Mouse (Mus musculus) liver, embryonic 15.5 days (tissue): ENCODE data around the gene Ugdh. TPM values are rescaled to one million over a fixed set of nuclear protein-coding genes. Genes with fewer than 3 reads are reported as not detected.

Source experiments
- ATAC-seq: fragments of 200-750 bp; cut with Nextera tagmentation; 2 replicates; pipeline ENCODE4 v1.8.0; 2017; ENCODE audit warnings: moderate number of reproducible peaks, mild to moderate bottlenecking, moderate library complexity; ENCODE audit not compliant: insufficient read depth
- H3K27ac ChIP-seq: fragments of 300-500 bp; sonication (generic); replicated peaks from 2 replicates; pipeline ENCODE4 v1.5.1; 2015; ENCODE audit warnings: mild to moderate bottlenecking, inconsistent platforms
- H3K27me3 ChIP-seq: fragments of 300-500 bp; sonication (generic); 2 replicates; pipeline ENCODE4 v1.6.1; 2015; ENCODE audit warnings: mild to moderate bottlenecking, inconsistent platforms
- H3K36me3 ChIP-seq: fragments of 300-500 bp; sonication (generic); replicated peaks from 2 replicates; pipeline ENCODE4 v1.6.1; 2015; ENCODE audit warnings: moderate library complexity, mild to moderate bottlenecking, inconsistent platforms
- H3K4me1 ChIP-seq: fragments of 300-500 bp; sonication (generic); replicated peaks from 2 replicates; pipeline ENCODE4 v1.6.1; 2015; ENCODE audit warnings: inconsistent platforms
- H3K4me2 ChIP-seq: fragments of 300-500 bp; sonication (generic); 2 replicates; pipeline ENCODE4 v1.6.1; 2015; ENCODE audit warnings: moderate library complexity, mild to moderate bottlenecking, inconsistent platforms
- H3K4me3 ChIP-seq: fragments of 300-500 bp; sonication (generic); replicated peaks from 2 replicates; pipeline ENCODE4 v1.5.1; 2015; ENCODE audit warnings: mild to moderate bottlenecking, inconsistent platforms
- H3K9ac ChIP-seq: fragments of 300-500 bp; sonication (generic); 2 replicates; pipeline ENCODE4 v1.6.1; 2015; ENCODE audit warnings: moderate library complexity, mild to moderate bottlenecking, inconsistent platforms
- H3K9me3 ChIP-seq: fragments of 300-500 bp; sonication (generic); replicated peaks from 2 replicates; pipeline ENCODE4 v1.6.1; 2016; ENCODE audit warnings: inconsistent platforms
- WGBS: fragments of 180-500 bp; shearing (Covaris S2); methylation state at CpG from one replicate; pipeline ENCODE4 v1.1.7; 2015; ENCODE audit warnings: mixed read lengths; ENCODE audit not compliant: insufficient replicate concordance; 5-methylcytosine and 5-hydroxymethylcytosine counted together
- polyA plus RNA-seq: library from polyadenylated mRNA; unstranded; fragments of >200 nt; fragmentation: Nextera tagmentation; extraction: Ambion mirVana; gene quantifications from 2 replicates; pipeline ENCODE4 v1.2.1, GENCODE M21; 2015

Gene Ugdh
- polyA plus RNA-seq, 1 experiment from 2014 or later, result 18.5 TPM

GRCm38 (mm10) chr5:65457846-65458245 is 22.1 kb upstream of the Ugdh start:
- H3K27ac ChIP-seq, result no peak overlapping the region
- 58% methylated on average over 5 of the region's 5 CpGs for WGBS

GRCm38 (mm10) chr5:65457086-65457827 is 21.5 kb upstream of the Ugdh start:
- WGBS, result 62% methylated on average over 7 of the region's 7 CpGs

More at GRCm38 (mm10) chr5:65457846-65458245, 22.1 kb upstream of the Ugdh start:
- H3K4me3 ChIP-seq, result no peak overlapping the region
- no peaks in the 10 kb centered on the region for H3K4me1 ChIP-seq
- H3K4me2 ChIP-seq, result no peak overlapping the region
- no peak overlapping the region for H3K9ac ChIP-seq
- no peaks in the 10 kb centered on the region for H3K9me3 ChIP-seq
- no peak for ATAC-seq
- H3K27me3 ChIP-seq, result no peaks in the 10 kb centered on the region
- no peaks in the 10 kb centered on the region for H3K36me3 ChIP-seq

GRCm38 (mm10) chr5:65454771-65455170 is 19.0 kb upstream of the Ugdh start:
- H3K4me2 ChIP-seq, result no peak overlapping the region
- no peak overlapping the region for H3K27ac ChIP-seq
- no peak overlapping the region for H3K9ac ChIP-seq
- no peaks in the 10 kb centered on the region for H3K27me3 ChIP-seq
- H3K9me3 ChIP-seq, result no peaks in the 10 kb centered on the region
- no peaks in the 10 kb centered on the region for H3K4me1 ChIP-seq
- H3K36me3 ChIP-seq, result peaks cover 4% of the 10 kb centered on the region; the same call in 1 of the 2 replicates
- 46% methylated on average over 5 of the region's 5 CpGs for WGBS
- H3K4me3 ChIP-seq, result no peak overlapping the region
- no peak for ATAC-seq

More at GRCm38 (mm10) chr5:65457086-65457827, 21.5 kb upstream of the Ugdh start:
- no peak for ATAC-seq
- Histone ChIP-seq H3K4me3 (no peak overlapping the region), H3K27ac (no peak overlapping the region), H3K9ac (no peak overlapping the region), H3K4me2 (no peak overlapping the region), H3K27me3 (no peaks in the 10 kb centered on the region), H3K9me3 (no peaks in the 10 kb centered on the region), H3K4me1 (no peaks in the 10 kb centered on the region), H3K36me3 (no peaks in the 10 kb centered on the region)

GRCm38 (mm10) chr5:65448941-65449340 is 13.2 kb upstream of the Ugdh start:
- no peak for ATAC-seq
- no peak overlapping the region for H3K27ac ChIP-seq
- no peak overlapping the region for H3K4me2 ChIP-seq
- H3K9me3 ChIP-seq, result no peaks in the 10 kb centered on the region
- H3K9ac ChIP-seq, result no peak overlapping the region
- H3K4me1 ChIP-seq, result no peaks in the 10 kb centered on the region
- H3K27me3 ChIP-seq, result no peaks in the 10 kb centered on the region
- whole genome bisulfite sequencing, result 66% methylated on average over 4 of the region's 4 CpGs
- H3K36me3 ChIP-seq, result peaks cover 4% of the 10 kb centered on the region; the same call in 1 of the 2 replicates
- H3K4me3 ChIP-seq, result no peak overlapping the region

GRCm38 (mm10) chr5:65447826-65448225 is 12.1 kb upstream of the Ugdh start:
- H3K9ac ChIP-seq, result no peak overlapping the region
- peaks cover 4% of the 10 kb centered on the region; the same call in 1 of the 2 replicates for H3K36me3 ChIP-seq
- H3K27me3 ChIP-seq, result no peaks in the 10 kb centered on the region
- H3K4me3 ChIP-seq, result no peak overlapping the region
- WGBS, result 66% methylated on average over 2 of the region's 2 CpGs
- no peaks in the 10 kb centered on the region for H3K9me3 ChIP-seq
- no peak for ATAC-seq
- no peak overlapping the region for H3K27ac ChIP-seq
- H3K4me1 ChIP-seq, result no peaks in the 10 kb centered on the region
- H3K4me2 ChIP-seq, result no peak overlapping the region

GRCm38 (mm10) chr5:65446756-65447155 is 11.0 kb upstream of the Ugdh start:
- Histone ChIP-seq H3K27ac (no peak overlapping the region), H3K36me3 (peaks cover 4% of the 10 kb centered on the region; the same call in 1 of the 2 replicates), H3K4me3 (no peak overlapping the region), H3K4me2 (no peak overlapping the region), H3K27me3 (no peaks in the 10 kb centered on the region), H3K4me1 (no peaks in the 10 kb centered on the region), H3K9ac (no peak overlapping the region), H3K9me3 (no peaks in the 10 kb centered on the region)
- 57% methylated on average over 2 of the region's 2 CpGs for WGBS
- ATAC-seq, result no peak

GRCm38 (mm10) chr5:65444981-65445380 is 9.2 kb upstream of the Ugdh start:
- Histone ChIP-seq H3K9ac (no peak overlapping the region), H3K9me3 (no peaks in the 10 kb centered on the region), H3K36me3 (no peaks in the 10 kb centered on the region; the same call in 1 of the 2 replicates), H3K4me1 (no peaks in the 10 kb centered on the region), H3K4me3 (no peak overlapping the region), H3K27me3 (no peaks in the 10 kb centered on the region), H3K27ac (no peak overlapping the region), H3K4me2 (no peak overlapping the region)
- no peak for ATAC-seq
- 65% methylated on average over 2 of the region's 6 CpGs for WGBS

- Histone ChIP-seq H3K9ac (no peak overlapping the region), H3K27me3 (peaks cover 4% of the 10 kb centered on the region; the same call in 1 of the 2 replicates), H3K36me3 (no peaks in the 10 kb centered on the region), H3K9me3 (no peaks in the 10 kb centered on the region), H3K4me1 (peaks cover 24% of the 10 kb centered on the region), H3K4me2 (no peak overlapping the region), H3K27ac (no peak overlapping the region), H3K4me3 (no peak overlapping the region)
- ATAC-seq, result no peak
Measured at GRCm38 (mm10) chr5:65438041-65438440, 2.3 kb upstream of the Ugdh start.

- peak overlapping the region; percentile 95 for H3K4me2 ChIP-seq
- H3K36me3 ChIP-seq, result no peaks in the 10 kb centered on the region
- no peaks in the 10 kb centered on the region for H3K9me3 ChIP-seq
- H3K4me3 ChIP-seq, result peak overlapping the region; percentile 74
- H3K9ac ChIP-seq, result peak overlapping the region; percentile 66
- 0% methylated on average over 42 of the region's 47 CpGs for WGBS
- ATAC-seq, result no peak
- peaks cover 4% of the 10 kb centered on the region; the same call in 1 of the 2 replicates for H3K27me3 ChIP-seq
- peaks cover 24% of the 10 kb centered on the region for H3K4me1 ChIP-seq
- H3K27ac ChIP-seq, result peak overlapping the region; percentile 60
Measured at GRCm38 (mm10) chr5:65435363-65435805, 365 bp downstream of the Ugdh start.

GRCm38 (mm10) chr5:65434471-65435362 is 1.0 kb downstream of the Ugdh start:
- no peak for ATAC-seq
- 19% methylated on average over 15 of the region's 15 CpGs for WGBS
- H3K36me3 ChIP-seq, result no peaks in the 10 kb centered on the region
- peak overlapping the region; percentile 74 for H3K4me3 ChIP-seq
- H3K9me3 ChIP-seq, result no peaks in the 10 kb centered on the region
- peaks cover 24% of the 10 kb centered on the region for H3K4me1 ChIP-seq
- peaks cover 4% of the 10 kb centered on the region; the same call in 1 of the 2 replicates for H3K27me3 ChIP-seq
- H3K27ac ChIP-seq, result 0 out of 2 replicates have a peak overlapping the region, but pooled peaks have one; percentile 60
- peak overlapping the region; percentile 95 for H3K4me2 ChIP-seq
- peak overlapping the region; percentile 66 for H3K9ac ChIP-seq

- Histone ChIP-seq H3K27ac (no peak overlapping the region), H3K4me3 (no peak overlapping the region), H3K9me3 (no peaks in the 10 kb centered on the region), H3K4me2 (no peak overlapping the region), H3K4me1 (0 out of 2 replicates have a peak, but pooled peaks cover 3% of the 10 kb centered on the region), H3K27me3 (no peaks in the 10 kb centered on the region), H3K9ac (no peak overlapping the region), H3K36me3 (no peaks in the 10 kb centered on the region; the same call in 1 of the 2 replicates)
- no peak for ATAC-seq
- WGBS, result 71% methylated on average over 5 of the region's 5 CpGs
Measured at GRCm38 (mm10) chr5:65429441-65429840, 6.3 kb downstream of the Ugdh start.
